Mouse (Mus musculus) MEL (cell line): ENCODE data around the gene Abcd4.

ENCODE experiments used
- CTCF ChIP-seq, 3 experiments: IDR thresholded peaks in 2 of 3; conservative IDR thresholded peaks in 1 of 3; 2 replicates each; pipeline ENCODE4 v1.5.1; 2011 to 2012; ENCODE audit warnings: low read length in 3 of 3, low read depth in 2 of 3, mild to moderate bottlenecking in 2 of 3, improper control_type of control experiment in 1 of 3, inconsistent platforms in 1 of 3, mixed read lengths in 1 of 3, moderate library complexity in 1 of 3; ENCODE audit not compliant: control insufficient read depth in 1 of 3, insufficient read depth in 1 of 3, poor library complexity in 1 of 3, severe bottlenecking in 1 of 3
- EP300 ChIP-seq, 2 experiments: IDR thresholded peaks; 2 replicates each; pipeline ENCODE4 v1.6.1; 2011; ENCODE audit warnings: improper control_type of control experiment in 2 of 2, low read length in 2 of 2, low read depth in 1 of 2, mild to moderate bottlenecking in 1 of 2
- POLR2A ChIP-seq, 2 experiments: IDR thresholded peaks; 2 replicates each; pipeline ENCODE4 v1.6.1; 2011 to 2012; ENCODE audit warnings: low read length in 2 of 2, mild to moderate bottlenecking in 2 of 2, control low read depth in 1 of 2, improper control_type of control experiment in 1 of 2, low read depth in 1 of 2, moderate library complexity in 1 of 2; ENCODE audit not compliant: control insufficient read depth in 1 of 2, insufficient read depth in 1 of 2, poor library complexity in 1 of 2
- ZNF384 ChIP-seq: IDR thresholded peaks from 2 replicates; pipeline ENCODE4 v1.6.1; 2012; ENCODE audit warnings: low read depth, mild to moderate bottlenecking, inconsistent platforms, low read length, improper control_type of control experiment

GRCm38 (mm10) chr12:84617663-84618062 is 450 bp upstream of the Abcd4 start:
- TF ChIP-seq CTCF (IDR thresholded peaks at IDR 0.05 in 2 of 3, conservative IDR thresholded peaks at IDR 0.05 in 1 of 3; ENCODE audit: control insufficient read depth in 1 of 3, insufficient read depth in 1 of 3, low read depth in 2 of 3, low read length in 3 of 3, poor library complexity in 1 of 3, severe bottlenecking in 1 of 3) (peak in 2 of 3 experiments; percentile 32 to 34; a peak in 3 of 6 replicates), POLR2A (IDR thresholded peaks at IDR 0.05; ENCODE audit: control insufficient read depth in 1 of 2, insufficient read depth in 1 of 2, low read depth in 1 of 2, low read length in 2 of 2, poor library complexity in 1 of 2) (no peak), EP300 (IDR thresholded peaks at IDR 0.05; ENCODE audit: low read depth in 1 of 2, low read length in 2 of 2) (no peak), ZNF384 (no peak)
